Mouse (Mus musculus): ENCODE measurements at regions not wholly inside any gene's neighbourhood (a gene's known extent, or its start where the extent isn't known, plus 50 kb on each side); places are given as distances from the start of the nearest gene placed in this dataset.
"Not testable (repeated sequence)": the region's sequence is repeated elsewhere in the genome, so short reads cannot be mapped to it uniquely, and the experiment has no call there.

- TF ChIP-seq POLR2A (IDR thresholded peaks at IDR 0.05; ENCODE audit: control insufficient read depth in 1 of 2, insufficient read depth in 1 of 2, low read depth in 1 of 2, low read length in 2 of 2, poor library complexity in 1 of 2); GABPA (IDR thresholded peaks at IDR 0.05; ENCODE audit: low read depth, low read length); NRF1 (IDR thresholded peaks at IDR 0.05; ENCODE audit: insufficient read depth, low read depth, low read length, poor library complexity, severe bottlenecking); MXI1 (IDR thresholded peaks at IDR 0.05; ENCODE audit: low read depth, low read length); MAFK (IDR thresholded peaks at IDR 0.05; ENCODE audit: borderline replicate concordance, low read depth, low read length); EP300 (IDR thresholded peaks at IDR 0.05; ENCODE audit: low read depth in 1 of 2, low read length in 2 of 2); BHLHE40 (IDR thresholded peaks at IDR 0.05; ENCODE audit: borderline replicate concordance, low read depth, low read length); MYC (IDR thresholded peaks at IDR 0.05; ENCODE audit: low read depth, low read length); CTCF (IDR thresholded peaks at IDR 0.05 in 2 of 3, conservative IDR thresholded peaks at IDR 0.05 in 1 of 3; ENCODE audit: control insufficient read depth in 1 of 3, insufficient read depth in 1 of 3, low read depth in 2 of 3, low read length in 3 of 3, poor library complexity in 1 of 3, severe bottlenecking in 1 of 3); MEF2A (IDR thresholded peaks at IDR 0.05; ENCODE audit: extremely low read depth, insufficient replicate concordance, low read depth, low read length, poor library complexity, severe bottlenecking): not testable (repeated sequence)
Observed at GRCm38 (mm10) chr10:49908126-49908525, 119.6 kb upstream of the Grik2 start.

Data from MEL (cell line).